Mouse (Mus musculus) hindbrain, embryonic 16.5 days (tissue): ENCODE measurements around the gene Unc45b. TPM values are rescaled to one million over a fixed set of nuclear protein-coding genes. Genes with fewer than 3 reads are reported as not detected.

Experiments used
- ATAC-seq: fragments of 200-750 bp; cut with Nextera tagmentation; 2 replicates; pipeline ENCODE4 v1.8.0; 2017; ENCODE audit warnings: moderate TSS enrichment, moderate library complexity
- H3K27ac ChIP-seq: fragments of 300-500 bp; sonication (generic); 2 replicates; pipeline ENCODE4 v1.5.1; 2014; ENCODE audit warnings: low read depth, mild to moderate bottlenecking, control low read depth, low read length, moderate library complexity
- H3K27me3 ChIP-seq: fragments of 300-500 bp; sonication (generic); replicated peaks from 2 replicates; pipeline ENCODE4 v1.6.1; 2014; ENCODE audit warnings: low read length; ENCODE audit not compliant: control insufficient read depth, insufficient read depth
- H3K36me3 ChIP-seq: fragments of 300-500 bp; sonication (generic); 2 replicates; pipeline ENCODE4 v1.6.1; 2014; ENCODE audit warnings: mild to moderate bottlenecking, low read length, moderate library complexity, mixed read lengths; ENCODE audit not compliant: control insufficient read depth, insufficient read depth
- H3K4me1 ChIP-seq: fragments of 300-500 bp; sonication (generic); 2 replicates; pipeline ENCODE4 v1.6.1; 2014; ENCODE audit warnings: low read depth, low read length; ENCODE audit not compliant: control insufficient read depth, insufficient read depth
- H3K4me2 ChIP-seq: fragments of 300-500 bp; sonication (generic); 2 replicates; pipeline ENCODE4 v1.6.1; 2014; ENCODE audit warnings: mild to moderate bottlenecking, low read length, control low read depth, moderate library complexity
- H3K4me3 ChIP-seq: fragments of 300-500 bp; sonication (generic); 2 replicates; pipeline ENCODE4 v1.5.1; 2014; ENCODE audit warnings: mild to moderate bottlenecking, low read length, control low read depth, moderate library complexity
- H3K9ac ChIP-seq: fragments of 300-500 bp; sonication (generic); 2 replicates; pipeline ENCODE4 v1.6.1; 2014; ENCODE audit warnings: low read depth, mild to moderate bottlenecking, control low read depth, low read length, moderate library complexity
- H3K9me3 ChIP-seq: fragments of 300-500 bp; sonication (generic); 2 replicates; pipeline ENCODE4 v1.6.1; 2014; ENCODE audit warnings: mild to moderate bottlenecking, low read length, moderate library complexity; ENCODE audit not compliant: control insufficient read depth
- WGBS: fragments of 180-500 bp; shearing (Covaris S2); extraction: QIAGEN DNeasy Blood & Tissue Kit; methylation state at CpG from one replicate; pipeline ENCODE4 v1.1.7; 2014; 5-methylcytosine and 5-hydroxymethylcytosine counted together
- microRNA-seq: library from miRNA; unstranded; fragments of <30 nt; microRNA quantifications from one replicate; pipeline ENCODE4, GENCODE M21; 2017
- polyA plus RNA-seq: library from polyadenylated mRNA; unstranded; fragments of >200 nt; fragmentation: Nextera tagmentation; extraction: Ambion mirVana; gene quantifications from 2 replicates; pipeline ENCODE4 v1.2.1, GENCODE M21; 2015

The Unc45b gene
- polyA plus RNA-seq, 1 experiment from 2014 or later = 1.4 TPM

GRCm38 (mm10) chr11:82991469-82992166 lies 81.3 kb downstream of the Unc45b start, which contains the start of gene Slfn9:
TSS of gene Slfn9 (minus strand) at chr11:82991830.
- no peaks in the 10 kb centered on the region for H3K9me3 ChIP-seq
- no peak for ATAC-seq
- no peaks in the 10 kb centered on the region for H3K36me3 ChIP-seq
- H3K4me3 ChIP-seq = peak within 1 kb of the TSS; percentile 44
- H3K4me1 ChIP-seq = peaks cover 3% of the 10 kb centered on the region
- peak within 1 kb of the TSS; percentile 44; the same call in 1 of the 2 replicates for H3K27ac ChIP-seq
- WGBS = 10% methylated on average over 14 of the region's 14 CpGs
- peak within 1 kb of the TSS; percentile 70 for H3K4me2 ChIP-seq
- peak within 1 kb of the TSS; percentile 59 for H3K9ac ChIP-seq
- no peaks in the 10 kb centered on the region for H3K27me3 ChIP-seq

Small RNA genes lying within 50 kb of the gene (microRNA-seq; reads per million reads assigned to microRNA genes)
- gene Mir7679 = not detected

Other genes with a start within 250 kb of the Unc45b start
- 0.20 and 0.49 TPM in 2 replicates for gene Cct6b, start 146.2 kb upstream of the Unc45b start, polyA plus RNA-seq
- gene Zfp830, start 146.2 kb upstream of the Unc45b start, polyA plus RNA-seq = 27.5 and 27.9 TPM in 2 replicates
- 20.9 and 22.1 TPM in 2 replicates for gene Lig3, start 129.4 kb upstream of the Unc45b start, polyA plus RNA-seq
- gene Rffl, start 39.3 kb upstream of the Unc45b start, polyA plus RNA-seq = 3.7 and 3.9 TPM in 2 replicates
- 11.9 and 12.9 TPM in 2 replicates for gene Rad51d, start 19.9 kb upstream of the Unc45b start, polyA plus RNA-seq
- 0.51 and 0.99 TPM in 2 replicates for gene Fndc8, start 18.4 kb upstream of the Unc45b start, polyA plus RNA-seq
- gene Nle1, start 2.1 kb upstream of the Unc45b start, polyA plus RNA-seq = 30.3 and 31.1 TPM in 2 replicates
- 1.3 and 1.9 TPM in 2 replicates for gene Slfn5, start 40.8 kb downstream of the Unc45b start, polyA plus RNA-seq
- gene Slfn9, start 81.3 kb downstream of the Unc45b start, polyA plus RNA-seq = 2.1 and 2.7 TPM in 2 replicates
- 0.14 and 0.37 TPM in 2 replicates for gene Slfn8, start 110.3 kb downstream of the Unc45b start, polyA plus RNA-seq
- 1.3 TPM in 2 replicates for gene Slfn2, start 154.6 kb downstream of the Unc45b start, polyA plus RNA-seq
- gene Slfn1, start 206.3 kb downstream of the Unc45b start, polyA plus RNA-seq = 0.08 TPM in 1 of 2 replicates, not detected in the other